In the genomic region with DNA sequence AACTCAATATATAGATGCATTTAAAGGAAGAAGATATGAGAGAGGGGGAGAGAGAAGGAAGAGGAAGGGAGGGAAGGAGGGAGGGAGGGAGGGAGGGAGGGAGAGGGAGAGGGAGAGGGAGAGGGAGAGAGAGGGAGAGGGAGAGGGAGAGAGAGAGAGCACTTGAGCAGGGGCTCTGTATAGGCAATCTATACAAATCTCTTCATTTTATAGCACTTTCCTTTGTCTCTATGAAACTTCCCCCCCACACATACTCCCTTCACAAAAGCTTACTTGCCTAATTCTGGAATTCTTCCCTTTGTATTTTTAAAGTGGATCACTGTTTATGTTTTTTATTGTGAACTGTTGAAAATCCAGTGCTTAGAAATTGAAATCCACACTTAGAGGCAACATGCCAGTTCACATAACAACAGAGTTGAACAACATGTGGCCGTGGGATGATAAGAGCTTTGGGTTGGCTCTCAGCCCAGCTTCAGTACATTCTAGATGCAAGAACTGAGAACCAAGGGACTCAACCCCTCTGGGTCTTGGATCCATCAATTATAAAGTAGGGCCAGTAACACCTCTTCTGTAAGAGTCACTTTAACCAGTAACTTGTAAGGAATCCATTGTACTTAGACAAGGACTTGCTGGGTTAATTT, we compare ENCODE assay signal across 9 mouse cellular contexts. TPM values are rescaled to one million over a fixed set of nuclear protein-coding genes. Genes with fewer than 3 reads are reported as not detected.
DNase-seq lines count a peak whose midpoint lies in the region; ATAC-seq and TF ChIP-seq lines count a peak whose summit lies in the region.
"Had no signal": no experiment of that assay in that cellular context is flagged by ENCODE, and none has a peak within 500 bp of the region (broad histone marks: within the 10 kb centered on the region; RNA-seq: fewer than 3 reads in every experiment).

No protein-coding gene starts in this region.

- H3K9ac ChIP-seq in embryonic facial prominence, embryonic 14.5 days (ENCODE audit: low read depth, low read length), result no peak overlapping the region
- H3K9ac ChIP-seq in midbrain, embryonic 14.5 days (replicated peaks; ENCODE audit: low read length), result no peak overlapping the region
- H3K9ac ChIP-seq: midbrain, embryonic 15.5 days had no signal

- peak; percentile 82 for DNase-seq in embryonic facial prominence, embryonic 14.5 days (ENCODE audit: low spot score)
- no peak for DNase-seq in embryonic facial prominence, embryonic 10.5 days (ENCODE audit: low spot score)
- peak; percentile 30 for DNase-seq in midbrain, embryonic 14.5 days
- no peak for DNase-seq in midbrain, embryonic 10.5 days (ENCODE audit: low spot score)
- peak; percentile 27 to 29 for DNase-seq in left cerebral cortex, adult 2 months (ENCODE audit: extremely low spot score in 1 of 2, low spot score in 2 of 2)
- DNase-seq in right cerebral cortex, postnatal 36 days (ENCODE audit: low spot score in 2 of 2), result peak; percentile 12 to 14
- DNase-seq in spleen, postnatal 10 days (ENCODE audit: low spot score in 2 of 2), result no peak
- DNase-seq in urinary bladder, postnatal 10 days (ENCODE audit: low spot score), result no peak

- no peaks in the 10 kb centered on the region for H3K36me3 ChIP-seq in embryonic facial prominence, embryonic 14.5 days (ENCODE audit: control insufficient read depth, insufficient read depth, low read length)
- no peaks in the 10 kb centered on the region for H3K36me3 ChIP-seq in embryonic facial prominence, embryonic 10.5 days (replicated peaks)
- no peaks in the 10 kb centered on the region for H3K36me3 ChIP-seq in midbrain, embryonic 14.5 days (ENCODE audit: control insufficient read depth, insufficient read depth, low read length)
- no peaks in the 10 kb centered on the region for H3K36me3 ChIP-seq in midbrain, embryonic 10.5 days
- H3K36me3 ChIP-seq: midbrain, embryonic 15.5 days had no signal

- H3K4me1 ChIP-seq in embryonic facial prominence, embryonic 14.5 days (ENCODE audit: control insufficient read depth, insufficient read depth, low read length), result 0 out of 2 replicates have a peak, but pooled peaks cover 6% of the 10 kb centered on the region
- H3K4me1 ChIP-seq in embryonic facial prominence, embryonic 10.5 days, result no peaks in the 10 kb centered on the region
- no peaks in the 10 kb centered on the region for H3K4me1 ChIP-seq in midbrain, embryonic 14.5 days (ENCODE audit: control insufficient read depth, insufficient read depth, low read length)
- H3K4me1 ChIP-seq in midbrain, embryonic 10.5 days, result no peaks in the 10 kb centered on the region
- H3K4me1 ChIP-seq: midbrain, embryonic 15.5 days had no signal

- H3K9me3 ChIP-seq in embryonic facial prominence, embryonic 14.5 days (ENCODE audit: control insufficient read depth, low read length), result no peaks in the 10 kb centered on the region
- no peaks in the 10 kb centered on the region for H3K9me3 ChIP-seq in embryonic facial prominence, embryonic 10.5 days
- no peaks in the 10 kb centered on the region for H3K9me3 ChIP-seq in midbrain, embryonic 14.5 days (ENCODE audit: control insufficient read depth, low read length)
- H3K9me3 ChIP-seq in midbrain, embryonic 10.5 days (replicated peaks), result no peaks in the 10 kb centered on the region
- H3K9me3 ChIP-seq: midbrain, embryonic 15.5 days had no signal

- intact Hi-C loops in left cerebral cortex, adult 2 months (cut with DNase I), result no loop called here

- ATAC-seq in embryonic facial prominence, embryonic 14.5 days (ENCODE audit: low read depth), result peak; percentile 55; the same call in 1 of the 2 replicates
- ATAC-seq in midbrain, embryonic 14.5 days (ENCODE audit: low FRiP score, low TSS enrichment), result no peak
- ATAC-seq: midbrain, embryonic 15.5 days had no signal

- no peak for TF ChIP-seq CTCF in left cerebral cortex, adult 2 months (IDR thresholded peaks at IDR 0.05)

- no peak overlapping the region for H3K27ac ChIP-seq in embryonic facial prominence, embryonic 14.5 days (replicated peaks; ENCODE audit: low read depth, low read length)
- no peak overlapping the region for H3K27ac ChIP-seq in embryonic facial prominence, embryonic 10.5 days (replicated peaks)
- no peak overlapping the region for H3K27ac ChIP-seq in midbrain, embryonic 14.5 days (replicated peaks; ENCODE audit: low read depth, low read length)
- no peak overlapping the region for H3K27ac ChIP-seq in midbrain, embryonic 10.5 days (replicated peaks)
- H3K27ac ChIP-seq in left cerebral cortex, adult 2 months, result no peak overlapping the region
- H3K27ac ChIP-seq: midbrain, embryonic 15.5 days had no signal

- 26% methylated on average over 1 of the region's 1 CpGs for WGBS in embryonic facial prominence, embryonic 14.5 days
- WGBS in embryonic facial prominence, embryonic 10.5 days, result 83% methylated on average over 1 of the region's 1 CpGs
- 61% methylated on average over 1 of the region's 1 CpGs for WGBS in midbrain, embryonic 14.5 days
- 74% methylated on average over 1 of the region's 1 CpGs for WGBS in midbrain, embryonic 10.5 days

- no peak overlapping the region for H3K4me3 ChIP-seq in embryonic facial prominence, embryonic 14.5 days (ENCODE audit: low read depth, low read length)
- H3K4me3 ChIP-seq in embryonic facial prominence, embryonic 10.5 days, result no peak overlapping the region
- no peak overlapping the region for H3K4me3 ChIP-seq in midbrain, embryonic 14.5 days (replicated peaks; ENCODE audit: low read depth, low read length)
- no peak overlapping the region for H3K4me3 ChIP-seq in midbrain, embryonic 10.5 days
- no peak overlapping the region for H3K4me3 ChIP-seq in left cerebral cortex, adult 2 months
- H3K4me3 ChIP-seq: midbrain, embryonic 15.5 days had no signal

- H3K4me2 ChIP-seq in embryonic facial prominence, embryonic 14.5 days (ENCODE audit: low read depth, low read length), result no peak overlapping the region
- H3K4me2 ChIP-seq in midbrain, embryonic 14.5 days (ENCODE audit: low read length), result no peak overlapping the region
- H3K4me2 ChIP-seq: midbrain, embryonic 15.5 days had no signal

- H3K27me3 ChIP-seq in embryonic facial prominence, embryonic 14.5 days (replicated peaks; ENCODE audit: control insufficient read depth, insufficient read depth, low read length), result no peaks in the 10 kb centered on the region
- H3K27me3 ChIP-seq in embryonic facial prominence, embryonic 10.5 days (replicated peaks; ENCODE audit: low read depth, poor library complexity, severe bottlenecking), result no peaks in the 10 kb centered on the region
- H3K27me3 ChIP-seq in midbrain, embryonic 14.5 days (ENCODE audit: control insufficient read depth, insufficient read depth, low read length), result no peaks in the 10 kb centered on the region
- H3K27me3 ChIP-seq in midbrain, embryonic 10.5 days (ENCODE audit: low read depth, poor library complexity, severe bottlenecking), result no peaks in the 10 kb centered on the region
- H3K27me3 ChIP-seq: midbrain, embryonic 15.5 days had no signal

RNA-seq across cellular contexts. Expression of a gene that starts 56.0 kb away (rescaled TPM):
- not detected in 2 replicates for polyA plus RNA-seq in embryonic facial prominence, embryonic 14.5 days (2014; fragmentation: Nextera tagmentation; extraction: Ambion mirVana)
- polyA plus RNA-seq in embryonic facial prominence, embryonic 10.5 days (2016; fragmentation: Nextera tagmentation; extraction: Ambion mirVana), result not detected in 2 replicates
- polyA plus RNA-seq in midbrain, embryonic 14.5 days (2014; fragmentation: Nextera tagmentation; extraction: Ambion mirVana), result not detected in 2 replicates
- polyA plus RNA-seq in midbrain, embryonic 10.5 days (2016; fragmentation: Nextera tagmentation; extraction: Ambion mirVana), result not detected in 2 replicates
- not detected for total RNA-seq in left cerebral cortex, adult 2 months (2021)
- polyA plus RNA-seq: midbrain, embryonic 15.5 days had no signal

Comparison
In these comparisons a context has a peak if more than half of its experiments do, and no peak if none do; other contexts are left out.
1. DNase-seq: peak in embryonic facial prominence, embryonic 14.5 days (single experiment), midbrain, embryonic 14.5 days (single experiment), left cerebral cortex, adult 2 months (2 of 2) and right cerebral cortex, postnatal 36 days (2 of 2); none in embryonic facial prominence, embryonic 10.5 days (single experiment), midbrain, embryonic 10.5 days (single experiment), spleen, postnatal 10 days (0 of 2) and urinary bladder, postnatal 10 days (single experiment).